Mouse (Mus musculus) neural tube, embryonic 12.5 days (tissue): ENCODE results near the gene 4930523C07Rik. TPM values are rescaled to one million over a fixed set of nuclear protein-coding genes. Genes with fewer than 3 reads are reported as not detected.
A peak's percentile ranks its signal among the peaks of the same experiment; 100 is the strongest.

Experiments
- ATAC-seq: fragments of 200-750 bp; cut with Nextera tagmentation; 2 replicates; pipeline ENCODE4 v1.8.0; 2017; ENCODE audit warnings: low read depth, mild to moderate bottlenecking, moderate TSS enrichment, moderate library complexity; ENCODE audit not compliant: low FRiP score
- H3K27ac ChIP-seq: fragments of 300-500 bp; sonication (generic); 2 replicates; pipeline ENCODE4 v1.5.1; 2016
- H3K27me3 ChIP-seq: fragments of 300-500 bp; sonication (generic); replicated peaks from 2 replicates; pipeline ENCODE4 v1.6.1; 2016; ENCODE audit warnings: mild to moderate bottlenecking
- H3K36me3 ChIP-seq: fragments of 300-500 bp; sonication (generic); 2 replicates; pipeline ENCODE4 v1.6.1; 2016; ENCODE audit warnings: mild to moderate bottlenecking
- H3K4me1 ChIP-seq: fragments of 300-500 bp; sonication (generic); 2 replicates; pipeline ENCODE4 v1.6.1; 2016
- H3K4me2 ChIP-seq: fragments of 300-500 bp; sonication (generic); replicated peaks from 2 replicates; pipeline ENCODE4 v1.6.1; 2016; ENCODE audit warnings: mild to moderate bottlenecking
- H3K4me3 ChIP-seq: fragments of 300-500 bp; sonication (generic); 2 replicates; pipeline ENCODE4 v1.5.1; 2016
- H3K9ac ChIP-seq: fragments of 300-500 bp; sonication (generic); 2 replicates; pipeline ENCODE4 v1.6.1; 2016; ENCODE audit warnings: mild to moderate bottlenecking
- H3K9me3 ChIP-seq: fragments of 300-500 bp; sonication (generic); 2 replicates; pipeline ENCODE4 v1.6.1; 2016; ENCODE audit warnings: mild to moderate bottlenecking
- WGBS: fragments of 180-500 bp; shearing (Covaris S2); methylation state at CpG from one replicate; pipeline ENCODE4 v1.1.7; 2016; 5-methylcytosine and 5-hydroxymethylcytosine counted together
- polyA plus RNA-seq: library from polyadenylated mRNA; unstranded; fragments of >200 nt; fragmentation: Nextera tagmentation; extraction: Ambion mirVana; gene quantifications from 2 replicates; pipeline ENCODE4 v1.2.1, GENCODE M21; 2016

Gene 4930523C07Rik
- polyA plus RNA-seq: 1.9 and 2.8 TPM in 2 replicates

DNA sequence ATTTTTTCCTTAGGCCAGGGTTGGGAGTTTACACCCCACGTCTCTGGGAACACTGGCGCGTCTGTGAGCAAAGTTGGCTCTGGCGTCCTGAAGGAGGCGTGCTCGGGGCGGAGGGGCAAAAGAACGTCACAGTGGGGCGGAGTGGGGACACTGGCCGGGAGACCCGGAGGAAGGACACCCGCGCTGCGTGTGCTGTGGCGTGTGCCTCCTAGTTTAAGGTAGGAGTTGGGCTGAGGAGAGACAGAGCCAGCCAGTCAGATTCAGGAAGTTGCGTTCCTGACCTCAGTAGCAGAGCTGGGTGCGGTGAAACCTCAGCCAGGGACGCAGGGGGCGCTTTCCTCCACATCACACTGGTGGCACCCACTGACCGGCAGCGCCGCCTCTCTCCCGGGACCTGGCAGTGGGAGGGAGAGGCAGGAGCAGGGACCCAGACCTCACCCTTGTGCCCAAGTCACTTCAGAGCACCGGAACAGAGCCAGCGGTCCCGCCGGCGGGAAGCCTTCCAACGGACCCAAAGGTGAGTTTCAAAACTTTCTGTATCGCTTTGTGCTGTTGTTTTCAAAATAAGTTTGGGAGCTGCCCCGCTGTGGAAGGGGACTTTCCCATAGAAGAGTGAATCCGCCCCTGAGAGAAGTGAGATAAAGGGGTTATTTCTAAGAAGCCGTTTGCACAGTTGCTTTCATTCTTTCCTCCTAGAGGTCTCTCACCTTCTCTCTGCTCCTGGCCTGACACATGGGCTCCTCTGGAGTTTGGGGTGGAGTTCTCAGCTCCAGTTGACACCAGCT, at the start of gene 4930523C07Rik:
4930523C07Rik (plus strand) TSS at position 146 of the 785 bp plus-strand sequence.
- Histone ChIP-seq H3K4me2 (peak within 1 kb of the TSS; percentile 71), H3K4me3 (peak within 1 kb of the TSS; percentile 34), H3K36me3 (no peaks in the 10 kb centered on the region), H3K27me3 (no peaks in the 10 kb centered on the region), H3K27ac (no peak within 1 kb of the TSS), H3K9ac (peak within 1 kb of the TSS; percentile 47), H3K4me1 (peaks cover 6% of the 10 kb centered on the region; the same call in 1 of the 2 replicates), H3K9me3 (no peaks in the 10 kb centered on the region)
- 3% methylated on average over 33 of the region's 33 CpGs for WGBS
- ATAC-seq: peak; percentile 58; the same call in 1 of the 2 replicates

DNA sequence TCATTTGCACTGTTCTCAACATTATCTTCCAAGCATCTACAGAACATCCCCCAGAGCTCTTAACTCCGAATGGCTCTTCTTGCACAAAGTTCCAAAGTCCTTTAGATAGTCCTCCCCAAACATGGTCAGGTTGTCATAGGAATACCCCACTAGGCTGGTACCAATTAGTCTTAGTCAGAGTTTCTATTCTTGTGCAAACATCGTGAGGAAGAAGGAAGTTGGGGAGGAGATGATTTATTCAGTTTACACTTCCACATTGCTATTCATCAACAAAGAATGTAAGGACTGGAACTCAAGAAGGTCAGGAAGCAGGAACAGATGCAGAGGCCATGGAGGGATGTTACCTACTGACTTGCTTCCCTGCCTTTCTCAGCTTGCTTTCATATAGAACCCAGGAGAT, 46.9 kb upstream of the 4930523C07Rik start:
- WGBS: 72% methylated on average over 2 of the region's 2 CpGs

GRCm38 (mm10) chr1:159998349-159998748, 45.8 kb upstream of the 4930523C07Rik start:
- Histone ChIP-seq H3K27me3 (no peaks in the 10 kb centered on the region), H3K9ac (no peak overlapping the region), H3K4me2 (no peak overlapping the region), H3K9me3 (no peaks in the 10 kb centered on the region), H3K4me3 (no peak overlapping the region), H3K27ac (no peak overlapping the region), H3K36me3 (no peaks in the 10 kb centered on the region), H3K4me1 (no peaks in the 10 kb centered on the region)
- ATAC-seq: no peak
- WGBS: 83% methylated on average over 1 of the region's 1 CpGs

More for the DNA sequence above, 46.9 kb upstream of the 4930523C07Rik start:
- Histone ChIP-seq H3K27me3 (no peaks in the 10 kb centered on the region), H3K4me3 (no peak overlapping the region), H3K4me1 (no peaks in the 10 kb centered on the region), H3K9ac (no peak overlapping the region), H3K36me3 (no peaks in the 10 kb centered on the region), H3K4me2 (no peak overlapping the region), H3K27ac (no peak overlapping the region), H3K9me3 (no peaks in the 10 kb centered on the region)
- no peak for ATAC-seq

DNA sequence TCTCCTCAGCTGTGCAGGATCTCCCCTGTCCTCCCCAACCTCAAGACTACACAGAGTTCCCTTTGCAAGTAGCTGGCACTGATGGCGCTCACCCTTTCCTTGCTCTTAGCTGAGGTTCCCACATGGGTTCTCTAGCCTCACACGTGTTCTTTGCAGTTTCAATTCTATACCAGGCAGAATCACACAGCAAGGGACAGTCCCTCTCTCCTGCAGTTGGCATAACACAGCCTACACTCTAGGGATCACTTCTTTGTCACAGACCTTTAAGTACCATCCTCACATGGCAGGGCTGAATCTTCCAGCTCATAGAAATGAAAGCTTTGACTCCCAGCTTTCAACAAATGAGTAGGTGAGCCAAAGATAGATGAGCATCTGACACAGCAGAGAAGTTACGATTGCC, 45.0 kb upstream of the 4930523C07Rik start:
- Histone ChIP-seq H3K4me1 (no peaks in the 10 kb centered on the region), H3K27me3 (no peaks in the 10 kb centered on the region), H3K4me3 (no peak overlapping the region), H3K9ac (no peak overlapping the region), H3K27ac (no peak overlapping the region), H3K4me2 (no peak overlapping the region), H3K9me3 (no peaks in the 10 kb centered on the region), H3K36me3 (no peaks in the 10 kb centered on the region)
- ATAC-seq: no peak
- 83% methylated on average over 3 of the region's 3 CpGs for WGBS

DNA sequence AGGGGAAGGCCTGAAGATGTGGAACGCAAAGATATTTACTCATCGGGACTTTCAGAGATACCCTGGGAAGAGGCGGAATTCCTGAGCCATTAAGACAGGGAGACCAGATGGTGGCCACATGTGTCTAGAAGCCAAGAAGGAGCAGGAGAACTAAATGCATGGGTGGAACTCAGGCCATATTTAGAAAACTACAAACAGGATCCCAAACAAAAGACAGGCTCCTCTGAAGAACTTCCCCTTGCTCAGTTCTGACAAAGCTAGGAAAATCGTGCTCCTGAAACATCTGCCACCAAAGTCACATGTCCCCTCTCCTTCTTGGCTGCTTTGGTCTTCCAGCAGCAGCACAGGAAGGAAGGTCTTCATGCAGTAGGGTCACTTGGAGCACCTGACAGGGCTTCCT, 38.9 kb upstream of the 4930523C07Rik start:
- Histone ChIP-seq H3K4me3 (no peak overlapping the region), H3K27ac (no peak overlapping the region), H3K4me1 (no peaks in the 10 kb centered on the region), H3K9me3 (no peaks in the 10 kb centered on the region), H3K9ac (no peak overlapping the region), H3K36me3 (no peaks in the 10 kb centered on the region), H3K4me2 (no peak overlapping the region), H3K27me3 (no peaks in the 10 kb centered on the region)
- WGBS: 67% methylated on average over 4 of the region's 4 CpGs
- no peak for ATAC-seq

DNA sequence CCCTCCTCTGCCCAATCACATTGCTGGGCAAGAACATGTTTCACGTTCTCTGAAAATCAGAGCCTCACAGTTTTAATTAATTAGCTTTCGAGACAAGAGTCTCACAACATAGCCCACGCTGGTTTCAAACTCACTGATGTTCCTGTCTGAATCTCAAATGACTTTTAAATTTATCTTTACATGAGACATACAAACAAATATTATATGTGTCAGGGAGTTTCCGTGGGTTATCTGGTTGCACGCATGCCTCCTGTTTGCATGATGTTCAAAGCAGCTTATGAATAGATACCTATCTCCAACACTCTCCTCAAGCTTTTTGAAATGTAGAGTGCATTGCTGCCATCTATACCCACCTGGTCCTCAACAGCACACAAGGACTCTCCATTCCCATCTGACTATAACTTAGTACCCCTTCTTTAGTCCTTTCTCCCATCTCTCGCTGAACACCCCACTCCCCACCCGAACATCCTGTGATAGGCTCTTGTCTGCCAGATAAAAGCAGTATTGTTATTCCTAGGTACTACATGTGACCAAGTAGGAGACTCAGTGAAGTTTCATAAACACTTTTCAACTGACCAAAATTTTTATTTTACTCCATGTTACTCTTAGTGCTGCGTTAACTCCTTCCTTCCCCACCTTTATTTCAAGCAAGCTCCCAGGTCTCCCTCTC, 37.1 kb upstream of the 4930523C07Rik start:
- 93% methylated on average over 8 of the region's 8 CpGs for WGBS
- H3K4me3 ChIP-seq: no peak overlapping the region

GRCm38 (mm10) chr1:160013042-160013441, 31.1 kb upstream of the 4930523C07Rik start:
- 90% methylated on average over 3 of the region's 3 CpGs for WGBS
- Histone ChIP-seq H3K4me2 (no peak overlapping the region), H3K27me3 (no peaks in the 10 kb centered on the region), H3K4me3 (no peak overlapping the region), H3K9ac (no peak overlapping the region), H3K36me3 (no peaks in the 10 kb centered on the region), H3K9me3 (no peaks in the 10 kb centered on the region), H3K27ac (no peak overlapping the region), H3K4me1 (no peaks in the 10 kb centered on the region)
- ATAC-seq: no peak

More for the DNA sequence above, 37.1 kb upstream of the 4930523C07Rik start:
- Histone ChIP-seq H3K27ac (no peak overlapping the region), H3K27me3 (no peaks in the 10 kb centered on the region), H3K36me3 (no peaks in the 10 kb centered on the region), H3K9ac (no peak overlapping the region), H3K4me2 (no peak overlapping the region), H3K4me1 (no peaks in the 10 kb centered on the region), H3K9me3 (no peaks in the 10 kb centered on the region)
- no peak for ATAC-seq

DNA sequence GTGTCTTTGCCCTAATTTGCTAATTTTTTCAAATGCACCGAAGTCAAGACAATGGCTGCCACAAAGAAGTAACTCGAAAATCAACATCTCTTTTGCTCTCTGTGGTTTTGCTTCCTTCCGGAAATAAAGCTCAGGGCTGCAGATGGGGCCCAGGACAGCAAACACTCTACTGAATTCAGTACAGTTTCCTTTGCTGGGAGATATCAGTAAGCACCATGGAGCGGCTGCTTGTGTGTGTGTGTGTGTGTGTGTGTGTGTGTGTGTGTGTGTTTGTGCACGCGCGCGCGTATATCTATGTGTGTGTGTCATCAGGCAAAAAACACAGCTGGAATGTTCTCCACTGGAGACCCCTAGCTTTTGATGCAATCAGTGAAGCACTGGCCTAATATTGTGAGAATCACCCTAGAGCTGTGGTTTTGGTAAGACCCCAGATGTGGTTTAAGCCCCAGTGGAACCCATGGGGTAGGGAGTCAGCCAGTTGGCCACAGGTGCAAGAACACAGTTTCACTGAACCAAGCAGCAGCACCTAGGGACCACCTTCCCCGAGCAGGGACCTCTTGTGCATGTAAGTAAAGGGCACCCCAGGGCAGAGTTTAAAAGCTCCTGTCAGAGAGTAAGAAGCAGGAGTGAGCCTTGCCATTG, 19.7 kb upstream of the 4930523C07Rik start:
- H3K27me3 ChIP-seq: no peaks in the 10 kb centered on the region
- WGBS: 93% methylated on average over 10 of the region's 10 CpGs
- no peak for ATAC-seq
- H3K36me3 ChIP-seq: no peaks in the 10 kb centered on the region
- H3K9me3 ChIP-seq: no peaks in the 10 kb centered on the region
- no peak overlapping the region for H3K4me2 ChIP-seq
- no peak overlapping the region for H3K9ac ChIP-seq
- H3K27ac ChIP-seq: no peak overlapping the region
- no peaks in the 10 kb centered on the region for H3K4me1 ChIP-seq
- H3K4me3 ChIP-seq: no peak overlapping the region

- H3K27ac ChIP-seq: no peak overlapping the region
- H3K4me2 ChIP-seq: no peak overlapping the region
- H3K9ac ChIP-seq: no peak overlapping the region
- no peaks in the 10 kb centered on the region for H3K36me3 ChIP-seq
- WGBS: 77% methylated on average over 11 of the region's 11 CpGs
- no peaks in the 10 kb centered on the region for H3K4me1 ChIP-seq
- H3K9me3 ChIP-seq: no peaks in the 10 kb centered on the region
- no peak for ATAC-seq
- H3K4me3 ChIP-seq: no peak overlapping the region
- H3K27me3 ChIP-seq: no peaks in the 10 kb centered on the region
Observed at GRCm38 (mm10) chr1:160025146-160025894, 18.9 kb upstream of the 4930523C07Rik start.

DNA sequence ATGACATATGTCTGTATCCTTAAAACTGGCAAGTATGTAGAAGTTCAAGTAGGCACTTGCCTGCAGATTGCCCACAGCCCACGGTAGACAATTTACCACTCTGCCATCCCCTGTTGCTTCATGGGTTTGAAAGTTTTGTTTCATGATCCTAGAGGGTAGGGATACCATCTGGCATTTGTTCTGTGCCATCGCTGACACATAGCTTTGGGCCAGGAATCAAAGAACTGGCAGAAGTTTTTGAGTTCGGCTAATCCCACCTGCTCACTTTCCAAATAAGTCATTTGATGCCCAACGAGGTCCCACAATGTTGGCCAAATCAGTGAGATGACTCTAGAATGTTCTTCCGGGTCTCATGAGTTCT, 18.3 kb upstream of the 4930523C07Rik start:
- no peaks in the 10 kb centered on the region for H3K4me1 ChIP-seq
- 90% methylated on average over 5 of the region's 5 CpGs for WGBS
- H3K9me3 ChIP-seq: no peaks in the 10 kb centered on the region
- no peak overlapping the region for H3K4me2 ChIP-seq
- no peaks in the 10 kb centered on the region for H3K36me3 ChIP-seq
- H3K4me3 ChIP-seq: no peak overlapping the region
- ATAC-seq: no peak
- no peak overlapping the region for H3K9ac ChIP-seq
- no peak overlapping the region for H3K27ac ChIP-seq
- H3K27me3 ChIP-seq: no peaks in the 10 kb centered on the region

- H3K4me1 ChIP-seq: no peaks in the 10 kb centered on the region
- H3K4me3 ChIP-seq: no peak overlapping the region
- WGBS: 79% methylated on average over 4 of the region's 4 CpGs
- H3K27ac ChIP-seq: no peak overlapping the region
- no peaks in the 10 kb centered on the region for H3K27me3 ChIP-seq
- H3K9me3 ChIP-seq: no peaks in the 10 kb centered on the region
- no peaks in the 10 kb centered on the region for H3K36me3 ChIP-seq
- ATAC-seq: no peak
- no peak overlapping the region for H3K4me2 ChIP-seq
- no peak overlapping the region for H3K9ac ChIP-seq
Observed at GRCm38 (mm10) chr1:160027939-160028338, 16.2 kb upstream of the 4930523C07Rik start.
